Mouse (Mus musculus) cerebellum, postnatal 10 days (tissue): ENCODE measurements around the gene Gm340.

Experiments
- DNase-seq, 2 experiments: peaks; one replicate each; pipeline ENCODE4 v3.0.0; 2021; ENCODE audit warnings: mixed read lengths in 2 of 2

Gene Gm340

DNA sequence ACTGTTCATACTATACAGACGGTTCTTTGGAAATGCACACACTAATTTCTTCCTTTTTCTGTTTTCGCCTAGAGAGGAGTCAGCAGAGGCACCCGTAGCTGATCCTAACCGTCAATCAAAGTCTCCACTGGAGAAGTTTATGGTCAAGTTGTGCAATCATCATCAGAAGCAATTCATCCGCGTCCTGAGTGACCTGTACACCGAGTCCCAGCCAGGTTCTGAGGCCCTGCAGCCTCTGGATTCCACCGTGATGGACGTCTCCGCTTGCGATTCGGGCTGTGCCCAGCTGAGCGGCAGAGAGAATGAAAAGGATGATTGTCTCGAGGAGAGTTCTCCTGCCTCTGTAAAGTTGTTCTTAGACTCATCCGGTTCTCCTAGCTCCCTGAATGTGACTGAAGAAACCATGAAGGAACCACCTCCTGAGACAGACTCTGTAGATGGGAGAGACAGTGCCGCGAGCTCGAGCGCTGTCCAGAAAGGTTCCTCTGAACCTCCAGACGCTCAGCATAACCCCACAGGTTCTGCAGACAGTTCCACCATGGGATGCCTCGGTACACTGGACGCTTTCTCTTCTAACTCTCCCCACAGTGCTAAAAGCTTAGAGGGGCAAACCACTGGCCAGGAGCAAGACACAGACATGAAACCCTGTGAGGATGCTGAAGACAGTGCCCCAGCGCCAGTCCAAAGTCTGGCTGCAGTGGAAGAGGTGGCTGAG lies at the start of gene Gm340:
Gm340 (plus strand) TSS at position 665 of the 715 bp plus-strand sequence.
- no peak for DNase-seq

DNA sequence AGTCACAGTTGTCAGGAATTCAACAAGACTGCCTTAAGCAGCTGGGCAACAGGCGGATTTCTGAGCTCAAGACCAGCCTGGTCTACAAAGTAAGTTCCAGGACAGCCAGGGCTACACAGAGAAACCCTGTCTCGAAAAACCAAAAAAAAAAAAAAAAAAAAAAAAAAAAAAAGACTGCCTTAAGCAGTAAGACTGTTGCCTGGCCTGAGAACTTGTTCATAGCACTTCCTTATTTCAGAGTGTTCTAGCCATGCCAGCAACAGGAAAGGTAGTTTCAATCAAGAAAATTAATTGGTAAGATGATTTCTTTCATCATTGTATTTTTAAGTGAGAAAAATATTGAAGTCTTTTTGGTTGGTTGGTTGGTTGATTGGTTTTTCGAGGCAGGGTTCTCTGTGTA lies 48.1 kb upstream of the Gm340 start:
- DNase-seq, result no peak

GRCm38 (mm10) chr19:41556981-41557380 lies 25.2 kb upstream of the Gm340 start:
- DNase-seq, result no peak

- DNase-seq, result no peak
These were observed 24.7 kb upstream of the Gm340 start for GRCm38 (mm10) chr19:41557491-41557890.

DNA sequence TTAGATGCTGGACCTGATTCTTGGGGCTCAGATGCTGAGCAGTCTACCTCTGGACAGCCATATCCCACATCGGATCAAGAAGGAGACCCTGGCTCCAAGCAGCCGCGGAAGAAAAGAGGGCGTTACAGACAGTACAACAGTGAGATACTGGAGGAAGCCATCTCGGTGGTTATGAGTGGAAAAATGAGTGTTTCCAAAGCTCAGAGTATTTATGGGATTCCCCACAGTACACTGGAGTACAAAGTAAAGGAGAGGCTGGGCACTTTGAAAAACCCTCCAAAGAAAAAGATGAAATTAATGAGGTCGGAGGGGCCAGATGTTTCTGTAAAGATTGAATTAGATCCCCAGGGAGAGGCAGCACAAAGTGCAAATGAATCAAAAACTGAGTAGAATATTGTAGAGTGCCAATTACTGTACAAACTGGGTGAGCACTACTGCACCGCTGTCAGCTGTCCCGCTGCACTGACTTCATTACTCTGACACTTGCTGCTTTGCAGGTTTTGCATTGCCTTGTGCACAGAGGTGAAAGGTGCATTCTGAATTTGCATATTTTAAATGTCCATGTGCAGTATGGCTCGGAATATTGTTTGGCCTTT lies 23.2 kb upstream of the Gm340 start:
- DNase-seq, result no peak

GRCm38 (mm10) chr19:41560856-41561255 lies 21.3 kb upstream of the Gm340 start:
- no peak for DNase-seq

GRCm38 (mm10) chr19:41568791-41569190 lies 13.4 kb upstream of the Gm340 start:
- DNase-seq, result no peak

GRCm38 (mm10) chr19:41573700-41574099 lies 8.5 kb upstream of the Gm340 start:
- DNase-seq, result no peak

DNA sequence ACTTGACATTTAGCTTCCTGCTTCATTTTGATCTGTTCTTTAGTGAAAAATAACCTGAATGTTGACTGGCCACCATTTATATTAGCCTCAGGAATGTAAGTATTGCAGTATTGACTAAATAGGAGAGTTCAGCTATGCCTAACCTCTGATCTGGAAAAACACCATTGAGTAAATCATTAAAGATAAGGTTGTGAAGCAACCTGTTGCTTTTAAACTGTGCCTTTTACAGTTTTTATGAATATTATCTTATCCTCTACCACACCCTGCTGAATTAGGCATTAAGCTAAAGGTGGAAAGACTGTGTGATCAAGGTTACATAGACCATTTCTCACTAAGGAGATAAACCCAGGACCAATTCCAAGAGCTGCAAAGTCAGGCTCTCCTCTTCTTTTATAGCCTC lies 4.6 kb upstream of the Gm340 start:
- DNase-seq, result no peak

- peak; percentile 69 to 73 for DNase-seq
These were observed 2.8 kb upstream of the Gm340 start for GRCm38 (mm10) chr19:41579311-41579920.

DNA sequence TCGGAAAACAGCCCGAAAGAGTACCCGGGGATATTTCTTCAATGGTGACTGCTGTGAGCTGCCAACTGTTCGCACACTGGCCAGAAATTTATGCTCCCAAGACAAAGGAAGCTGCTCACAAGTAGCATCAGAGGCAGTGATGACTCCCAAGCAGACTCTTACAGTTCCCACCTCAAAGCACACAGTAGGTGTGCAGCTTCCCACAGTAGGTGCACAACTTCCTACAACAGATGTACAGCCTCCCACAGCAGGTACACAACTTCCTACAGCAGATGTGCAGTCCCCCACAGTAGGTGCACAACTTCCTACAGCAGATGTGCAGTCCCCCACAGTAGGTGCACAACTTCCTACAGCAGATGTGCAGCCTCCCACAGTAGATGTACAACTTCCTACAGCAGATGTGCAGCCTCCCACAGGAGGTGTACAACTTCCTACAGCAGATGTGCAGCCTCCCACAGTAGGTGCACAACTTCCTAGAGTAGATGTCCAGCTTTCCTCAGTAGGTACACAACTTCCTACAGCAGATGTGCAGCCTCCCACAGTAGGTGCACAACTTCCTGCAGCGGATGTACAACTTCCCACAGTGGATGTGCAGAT lies 846 bp downstream of the Gm340 start:
- DNase-seq, result no peak

DNA sequence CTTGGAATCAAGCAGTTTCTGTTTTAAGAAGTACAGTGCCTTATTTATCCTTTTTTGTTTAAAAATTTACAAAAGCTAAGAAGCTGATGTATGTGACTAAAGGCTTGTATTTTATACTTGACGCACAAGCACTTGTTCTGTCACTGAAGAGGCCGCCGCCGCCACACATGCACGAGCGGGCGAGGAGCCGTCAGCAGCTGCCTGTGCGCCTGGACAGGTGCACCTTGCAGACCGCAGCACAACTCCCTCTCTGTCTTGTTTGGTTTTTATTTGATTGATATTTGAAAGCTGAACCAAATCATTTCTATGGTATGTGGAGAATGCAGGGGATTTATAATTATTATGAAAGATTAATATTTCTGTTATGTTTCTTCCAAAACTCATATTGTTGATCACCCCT lies 4.6 kb downstream of the Gm340 start:
- peak in 1 of 2 experiments; percentile 4 for DNase-seq

DNA sequence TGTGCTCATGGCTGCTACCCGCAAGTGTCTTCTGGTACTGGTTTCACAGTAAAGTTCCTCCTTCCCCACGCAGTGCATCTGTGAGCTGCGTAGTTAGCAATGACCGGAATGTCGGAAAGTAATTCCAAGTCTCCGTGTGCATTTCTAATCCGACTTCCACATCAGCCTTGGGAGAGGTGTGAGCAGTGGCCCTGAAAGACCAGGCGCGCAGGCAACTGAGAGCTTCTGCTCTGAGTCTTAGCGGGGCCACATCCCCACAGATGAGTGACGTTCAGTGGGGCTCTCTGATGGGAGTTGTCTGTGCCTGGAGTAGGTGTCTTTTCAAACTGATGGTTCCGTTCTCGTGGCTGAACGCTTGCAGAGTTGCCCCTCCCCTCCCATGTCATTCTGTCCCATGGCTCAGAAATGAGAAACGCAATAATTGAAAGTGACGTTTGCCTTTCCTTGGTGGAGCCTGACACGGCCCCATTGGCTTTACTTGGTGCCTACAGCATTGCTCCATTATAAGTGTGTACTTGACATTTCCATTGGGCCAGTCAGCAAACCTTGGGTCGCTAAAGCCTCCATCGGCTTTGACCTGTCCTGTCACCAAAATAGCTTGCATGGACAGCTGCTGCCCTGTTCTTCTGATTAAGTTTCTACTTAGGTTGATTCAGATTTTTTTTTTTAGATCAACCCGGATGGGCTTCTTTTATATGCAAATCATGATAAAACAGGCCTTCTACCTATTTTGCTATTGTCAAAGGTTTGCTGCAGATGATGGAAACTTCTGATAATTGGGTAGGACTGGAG lies 5.5 kb downstream of the Gm340 start:
- no peak for DNase-seq

DNA sequence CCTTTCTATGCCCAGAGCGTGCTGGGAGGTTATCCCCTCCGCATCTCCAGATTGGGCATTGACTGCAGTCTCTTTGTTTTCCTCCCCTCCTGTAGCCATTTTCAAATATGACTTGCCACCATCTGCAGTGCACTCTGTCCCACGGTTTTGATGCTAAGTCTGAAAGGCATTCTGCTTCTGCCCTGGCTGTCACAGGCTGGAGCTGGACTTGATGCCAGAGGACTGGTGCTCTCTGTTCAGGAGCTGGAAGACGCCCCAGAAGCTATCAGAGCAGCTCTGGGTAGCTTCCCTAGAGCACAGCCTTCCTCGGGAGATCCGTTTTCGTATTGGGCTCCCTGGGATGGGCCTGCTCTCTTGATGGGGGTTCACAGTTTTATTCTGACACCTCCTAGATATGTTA lies 6.9 kb downstream of the Gm340 start:
- peak; percentile 52 to 61 for DNase-seq

DNA sequence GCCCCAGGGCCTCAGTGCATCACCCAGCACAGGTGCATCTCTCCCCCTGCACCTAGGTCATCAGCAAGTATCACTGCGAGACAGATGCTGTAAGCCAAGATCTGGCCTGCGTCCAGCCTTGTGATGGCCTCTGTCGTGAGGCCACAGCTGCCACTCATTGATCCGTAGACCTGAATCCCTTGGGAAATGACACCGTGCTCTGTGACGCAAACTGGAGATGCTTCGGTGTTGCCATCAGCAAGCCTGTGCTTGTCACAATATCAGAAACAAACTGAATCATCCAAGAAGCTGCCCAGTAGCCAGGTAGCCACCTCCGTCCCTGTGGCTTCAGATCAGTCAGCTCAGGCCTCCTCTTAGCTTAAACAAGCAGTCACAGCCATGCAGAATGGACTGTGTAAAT lies 7.5 kb downstream of the Gm340 start:
- DNase-seq, result peak; percentile 17 to 32

GRCm38 (mm10) chr19:41591808-41592207 lies 9.6 kb downstream of the Gm340 start:
- peak in 1 of 2 experiments; percentile 4 for DNase-seq

DNA sequence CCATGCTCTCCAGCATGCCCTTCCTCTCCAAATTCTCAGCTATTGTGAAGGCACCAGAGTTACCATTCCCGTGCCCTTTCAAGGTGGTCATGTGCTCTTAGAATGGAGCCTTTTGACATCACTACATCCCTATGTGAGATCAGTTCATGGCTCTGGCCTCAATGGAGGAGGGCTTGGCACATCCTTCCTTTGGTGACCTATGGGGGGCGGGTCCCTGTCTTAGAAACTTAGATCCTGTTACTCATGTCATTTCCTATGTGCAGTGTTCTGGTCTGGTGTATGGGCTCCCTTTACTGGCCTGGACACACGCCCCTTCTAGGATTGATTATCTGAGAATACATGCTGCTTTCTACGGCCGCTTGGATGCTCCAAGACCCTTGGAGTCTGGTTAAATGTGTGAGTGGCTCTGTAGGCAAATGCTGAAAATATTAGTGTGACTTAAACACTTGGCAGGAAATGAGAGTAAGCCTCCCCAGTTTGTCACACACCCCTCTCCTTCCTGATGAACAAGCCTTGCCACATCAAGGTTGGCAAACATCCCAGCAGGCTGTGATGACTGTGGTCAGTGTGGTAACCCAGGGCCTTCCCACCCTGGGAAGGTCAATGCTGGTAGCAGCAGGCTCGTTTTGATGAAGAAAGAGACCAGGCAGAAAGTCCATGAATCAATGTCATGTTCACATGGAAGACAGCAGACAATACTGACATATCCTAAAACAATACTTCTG lies 15.2 kb downstream of the Gm340 start:
- peak; percentile 37 to 38 for DNase-seq

DNA sequence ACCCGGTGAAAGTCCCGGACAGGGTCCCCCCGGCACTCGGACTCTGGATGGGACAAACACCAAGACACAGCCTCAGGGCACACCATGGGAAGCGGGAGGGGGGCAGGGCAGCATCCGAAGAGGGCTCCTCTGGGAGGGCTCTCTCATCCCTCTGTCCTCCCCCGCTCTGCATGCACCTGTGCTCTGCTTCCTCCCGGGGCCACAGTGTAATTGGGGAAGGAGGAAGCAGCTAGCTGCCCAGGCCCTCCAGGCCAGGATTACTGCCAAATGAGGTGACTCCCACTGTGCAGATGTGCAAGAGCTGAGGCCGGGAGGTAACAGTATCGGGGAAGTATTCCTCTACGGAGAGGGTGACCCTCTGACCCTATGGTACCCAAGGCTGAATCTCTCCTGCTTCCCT lies 18.5 kb downstream of the Gm340 start:
- DNase-seq, result no peak

DNA sequence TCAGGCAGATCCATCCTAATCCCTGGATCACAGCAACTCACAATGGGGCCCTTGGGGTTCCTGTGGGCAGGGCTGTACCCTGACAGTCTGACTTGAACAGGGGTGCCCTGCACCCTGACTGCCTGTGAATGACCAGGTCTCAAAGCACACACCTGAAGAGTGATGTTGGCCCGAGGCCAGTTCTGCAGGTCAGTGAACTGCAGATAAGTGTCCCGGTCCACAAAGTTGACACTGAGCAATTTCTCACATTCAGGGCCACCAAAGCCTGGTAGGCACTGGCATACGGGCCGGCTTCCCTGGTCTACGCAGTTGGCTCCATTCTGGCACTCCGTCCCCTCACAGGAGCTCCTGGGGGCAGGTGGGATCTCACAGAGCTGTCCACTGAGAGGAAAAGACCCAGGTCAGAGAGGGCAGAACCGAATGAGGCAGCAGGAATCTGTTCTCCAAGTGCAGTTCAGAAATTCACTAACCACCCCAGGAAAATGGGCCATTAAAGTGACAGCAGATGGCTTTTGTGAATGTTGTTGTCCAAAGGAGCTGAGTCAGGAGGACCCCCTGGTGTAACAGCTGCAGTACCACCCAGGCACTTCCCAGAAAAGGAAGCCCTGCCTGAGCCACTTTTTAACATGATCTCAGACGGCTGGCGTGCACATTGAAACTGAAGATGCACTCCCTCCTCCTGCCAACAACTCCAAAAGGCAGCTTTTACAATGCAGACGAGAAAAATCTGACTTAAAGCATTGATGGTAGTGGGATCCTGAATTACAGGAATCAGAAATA lies 24.2 kb downstream of the Gm340 start:
- DNase-seq, result no peak

DNA sequence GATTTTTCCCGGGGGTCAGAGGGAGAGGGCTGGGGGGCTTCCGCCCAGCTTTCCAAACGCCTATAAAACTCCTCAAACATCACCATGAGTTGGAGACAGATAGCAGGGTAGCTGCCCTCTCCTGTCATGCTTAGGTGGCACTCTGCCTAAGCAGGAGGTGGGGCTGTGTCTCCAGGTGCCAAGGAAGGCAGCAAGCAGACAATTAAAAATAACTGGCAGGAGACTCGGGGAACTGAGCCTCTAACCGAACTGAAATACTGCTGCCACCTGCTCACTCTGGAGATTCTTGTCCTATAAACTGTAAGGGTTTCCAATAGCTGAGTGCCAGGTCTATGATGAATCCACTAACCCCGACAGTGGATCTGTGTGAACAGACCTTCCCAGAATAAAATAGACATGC lies 29.5 kb downstream of the Gm340 start:
- DNase-seq, result peak; percentile 36 to 51

- no peak for DNase-seq
These were observed 31.3 kb downstream of the Gm340 start for GRCm38 (mm10) chr19:41613325-41614087.
